Comparison of ENCODE assay signal across 21 mouse cellular contexts in genomic region chr15:78959537-78959936, GRCm38 (mm10). TPM values are rescaled to one million over a fixed set of nuclear protein-coding genes. Genes with fewer than 3 reads are reported as not detected.
DNase-seq lines count a peak whose midpoint lies in the region; ATAC-seq and TF ChIP-seq lines count a peak whose summit lies in the region.
"Had no signal": no experiment of that assay in that cellular context is flagged by ENCODE, and none has a peak within 500 bp of the region (broad histone marks: within the 10 kb centered on the region; RNA-seq: fewer than 3 reads in every experiment).

No protein-coding gene starts in this region.

- no peak for DNase-seq in gastrocnemius, adult 2 months
- no peak for DNase-seq in gastrocnemius, postnatal 36 days
- peak; percentile 55 for DNase-seq in ZHBTc4 (ENCODE audit: low read depth, low spot score)
- no peak for DNase-seq in hindbrain, embryonic 11.5 days (ENCODE audit: low spot score)
- no peak for DNase-seq in midbrain, embryonic 10.5 days (ENCODE audit: low spot score)
- DNase-seq: cerebellum, adult 11-12 months; cerebellum, adult 8-10 months; cerebellum, postnatal 10 days; cerebellum, postnatal 36 days; forebrain, postnatal 0 days; kidney, adult 18-20 months had no signal

- no peaks in the 10 kb centered on the region for H3K9me3 ChIP-seq in E14TG2a.4 (ENCODE audit: low read length)
- no peaks in the 10 kb centered on the region for H3K9me3 ChIP-seq in intestine, postnatal 0 days (ENCODE audit: control insufficient read depth)
- no peaks in the 10 kb centered on the region for H3K9me3 ChIP-seq in hindbrain, embryonic 11.5 days (ENCODE audit: control insufficient read depth, low read length)
- no peaks in the 10 kb centered on the region for H3K9me3 ChIP-seq in midbrain, embryonic 10.5 days (replicated peaks)
- H3K9me3 ChIP-seq: heart, embryonic 12.5 days; heart, embryonic 15.5 days; hindbrain, embryonic 10.5 days had no signal

- ATAC-seq in intestine, postnatal 0 days: peak; percentile 38
- ATAC-seq in hindbrain, embryonic 11.5 days (ENCODE audit: low FRiP score): no peak
- ATAC-seq in activated CD4-positive, CD25-positive, alpha-beta regulatory T cell, adult 4 months: no peak
- ATAC-seq: forebrain, embryonic 14.5 days; forebrain, postnatal 0 days; hindbrain, postnatal 0 days; inflammation-experienced regulatory T-cells, adult 6 months had no signal

- H3K4me3 ChIP-seq in gastrocnemius, adult 2 months: peak overlapping the region; percentile 15
- peak overlapping the region; percentile 17; the same call in 1 of the 2 replicates for H3K4me3 ChIP-seq in E14TG2a.4 (replicated peaks; ENCODE audit: low read length)
- no peak overlapping the region for H3K4me3 ChIP-seq in intestine, postnatal 0 days (ENCODE audit: low read depth, low read length)
- no peak overlapping the region for H3K4me3 ChIP-seq in hindbrain, embryonic 11.5 days (ENCODE audit: low read depth, low read length)
- no peak overlapping the region for H3K4me3 ChIP-seq in midbrain, embryonic 10.5 days
- H3K4me3 ChIP-seq: heart, embryonic 12.5 days; heart, embryonic 15.5 days; hindbrain, embryonic 10.5 days had no signal

- H3K9ac ChIP-seq in intestine, postnatal 0 days (ENCODE audit: low read depth, low read length): no peak overlapping the region; the same call in 1 of the 2 replicates
- H3K9ac ChIP-seq in hindbrain, embryonic 11.5 days (ENCODE audit: low read depth, low read length): no peak overlapping the region
- H3K9ac ChIP-seq: forebrain, postnatal 0 days; heart, embryonic 12.5 days; heart, embryonic 15.5 days; hindbrain, embryonic 14.5 days had no signal

- TF ChIP-seq CTCF in gastrocnemius, adult 2 months (IDR thresholded peaks at IDR 0.05): no peak
- no peak for TF ChIP-seq CTCF in E14TG2a.4 (conservative IDR thresholded peaks at IDR 0.05; ENCODE audit: low read length)
- no peak for TF ChIP-seq CTCF in intestine, postnatal 0 days (IDR thresholded peaks at IDR 0.05; ENCODE audit: low read depth)

- H3K27me3 ChIP-seq in E14TG2a.4 (ENCODE audit: insufficient read depth, low read length): peaks cover 16% of the 10 kb centered on the region
- H3K27me3 ChIP-seq in intestine, postnatal 0 days (replicated peaks; ENCODE audit: control insufficient read depth, insufficient read depth, low read length): no peaks in the 10 kb centered on the region
- no peaks in the 10 kb centered on the region for H3K27me3 ChIP-seq in hindbrain, embryonic 11.5 days (ENCODE audit: control insufficient read depth, insufficient read depth, low read length)
- no peaks in the 10 kb centered on the region for H3K27me3 ChIP-seq in midbrain, embryonic 10.5 days (ENCODE audit: low read depth, poor library complexity, severe bottlenecking)
- H3K27me3 ChIP-seq: heart, embryonic 15.5 days had no signal

- intact Hi-C loops in gastrocnemius, adult 2 months (cut with DNase I): loop anchor here (5.0 kb wide), 1 partner anchor 78 kb away; no protein-coding TSS in a partner anchor
- intact Hi-C loops in gastrocnemius, postnatal 36 days (cut with DNase I): no loop called here

- 61% methylated on average over 11 of the region's 11 CpGs for WGBS in intestine, postnatal 0 days
- WGBS in hindbrain, embryonic 11.5 days: 95% methylated on average over 11 of the region's 11 CpGs
- 93% methylated on average over 11 of the region's 11 CpGs for WGBS in midbrain, embryonic 10.5 days

- no peak overlapping the region for H3K4me2 ChIP-seq in intestine, postnatal 0 days (replicated peaks; ENCODE audit: low read depth)
- H3K4me2 ChIP-seq in hindbrain, embryonic 11.5 days (replicated peaks; ENCODE audit: low read depth, low read length): no peak overlapping the region
- H3K4me2 ChIP-seq: heart, embryonic 12.5 days; heart, embryonic 15.5 days; hindbrain, embryonic 14.5 days had no signal

- peaks cover 16% of the 10 kb centered on the region for H3K36me3 ChIP-seq in E14TG2a.4 (ENCODE audit: insufficient read depth, low read length)
- H3K36me3 ChIP-seq in intestine, postnatal 0 days (ENCODE audit: control insufficient read depth, insufficient read depth): no peaks in the 10 kb centered on the region
- H3K36me3 ChIP-seq in hindbrain, embryonic 11.5 days (ENCODE audit: control insufficient read depth, insufficient read depth, low read length): 0 out of 2 replicates have a peak, but pooled peaks cover 5% of the 10 kb centered on the region
- peaks cover 75% of the 10 kb centered on the region for H3K36me3 ChIP-seq in midbrain, embryonic 10.5 days
- H3K36me3 ChIP-seq: heart, embryonic 15.5 days had no signal

- H3K27ac ChIP-seq in gastrocnemius, adult 2 months: peak overlapping the region; percentile 68
- no peak overlapping the region for H3K27ac ChIP-seq in intestine, postnatal 0 days (ENCODE audit: low read depth, low read length)
- H3K27ac ChIP-seq in hindbrain, embryonic 11.5 days (ENCODE audit: low read depth, low read length): no peak overlapping the region
- H3K27ac ChIP-seq in midbrain, embryonic 10.5 days (replicated peaks): no peak overlapping the region
- H3K27ac ChIP-seq: heart, embryonic 15.5 days; hindbrain, embryonic 10.5 days; hindbrain, embryonic 14.5 days; hindbrain, postnatal 0 days had no signal

- H3K4me1 ChIP-seq in E14TG2a.4 (replicated peaks; ENCODE audit: low read depth, low read length): peaks cover 50% of the 10 kb centered on the region
- no peaks in the 10 kb centered on the region for H3K4me1 ChIP-seq in intestine, postnatal 0 days (replicated peaks; ENCODE audit: control insufficient read depth, insufficient read depth, low read length)
- no peaks in the 10 kb centered on the region for H3K4me1 ChIP-seq in hindbrain, embryonic 11.5 days (replicated peaks; ENCODE audit: control insufficient read depth, insufficient read depth, low read length)
- H3K4me1 ChIP-seq in midbrain, embryonic 10.5 days: peaks cover 15% of the 10 kb centered on the region

RNA-seq across cellular contexts. Expression of gene Triobp, which starts 12.0 kb away (rescaled TPM):
- 10 to 100 TPM; 33.2 to 36.6 TPM for total RNA-seq in gastrocnemius, adult 2 months (2021)
- 10 to 100 TPM; 35.6 to 42.3 TPM for total RNA-seq in gastrocnemius, postnatal 36 days (2021)
- polyA plus RNA-seq in intestine, postnatal 0 days (2015; fragmentation: Nextera tagmentation; extraction: Ambion mirVana): 35.2 and 39.4 TPM in 2 replicates
- 38.1 and 45.4 TPM in 2 replicates for polyA plus RNA-seq in hindbrain, embryonic 11.5 days (2014; fragmentation: Nextera tagmentation; extraction: Ambion mirVana)
- polyA plus RNA-seq in activated CD4-positive, CD25-positive, alpha-beta regulatory T cell, adult 4 months (2017; shearing (Covaris generic)): 10 to 100 TPM; 18.6 to 30.9 TPM
- polyA plus RNA-seq in midbrain, embryonic 10.5 days (2016; fragmentation: Nextera tagmentation; extraction: Ambion mirVana): 39.7 and 39.8 TPM in 2 replicates

RNA-seq across cellular contexts. Expression of gene Nol12, which starts 24.8 kb away (rescaled TPM):
- total RNA-seq in gastrocnemius, adult 2 months (2021): 10 to 100 TPM; 20.6 to 22.3 TPM
- total RNA-seq in gastrocnemius, postnatal 36 days (2021): 10 to 100 TPM; 22.1 to 22.6 TPM
- polyA plus RNA-seq in intestine, postnatal 0 days (2015; fragmentation: Nextera tagmentation; extraction: Ambion mirVana): 24.8 and 26.0 TPM in 2 replicates
- 61.1 and 64.4 TPM in 2 replicates for polyA plus RNA-seq in hindbrain, embryonic 11.5 days (2014; fragmentation: Nextera tagmentation; extraction: Ambion mirVana)
- 10 to 100 TPM; 44.5 to 46.9 TPM for polyA plus RNA-seq in activated CD4-positive, CD25-positive, alpha-beta regulatory T cell, adult 4 months (2017; shearing (Covaris generic))
- polyA plus RNA-seq in midbrain, embryonic 10.5 days (2016; fragmentation: Nextera tagmentation; extraction: Ambion mirVana): 62.7 and 71.2 TPM in 2 replicates

RNA-seq across cellular contexts. Expression of gene Lgals1, which starts 33.0 kb away (rescaled TPM):
- total RNA-seq in gastrocnemius, adult 2 months (2021): 100 to 1,000 TPM; 197 to 272 TPM
- total RNA-seq in gastrocnemius, postnatal 36 days (2021): 100 to 1,000 TPM; 188 to 289 TPM
- polyA plus RNA-seq in intestine, postnatal 0 days (2015; fragmentation: Nextera tagmentation; extraction: Ambion mirVana): 725 and 759 TPM in 2 replicates
- polyA plus RNA-seq in hindbrain, embryonic 11.5 days (2014; fragmentation: Nextera tagmentation; extraction: Ambion mirVana): 390 and 438 TPM in 2 replicates
- polyA plus RNA-seq in activated CD4-positive, CD25-positive, alpha-beta regulatory T cell, adult 4 months (2017; shearing (Covaris generic)): 1,000 to 10,000 TPM in 1 of 2 experiments, 100 to 1,000 TPM in 1; 804 to 1,171 TPM
- 341 and 392 TPM in 2 replicates for polyA plus RNA-seq in midbrain, embryonic 10.5 days (2016; fragmentation: Nextera tagmentation; extraction: Ambion mirVana)

RNA-seq across cellular contexts. Expression of gene Pdxp, which starts 45.8 kb away (rescaled TPM):
- 1 to 10 TPM; 1.1 to 1.4 TPM for total RNA-seq in gastrocnemius, adult 2 months (2021)
- 1 to 10 TPM; 1.9 to 2.0 TPM for total RNA-seq in gastrocnemius, postnatal 36 days (2021)
- polyA plus RNA-seq in intestine, postnatal 0 days (2015; fragmentation: Nextera tagmentation; extraction: Ambion mirVana): 3.3 and 4.2 TPM in 2 replicates
- polyA plus RNA-seq in hindbrain, embryonic 11.5 days (2014; fragmentation: Nextera tagmentation; extraction: Ambion mirVana): 34.8 and 35.2 TPM in 2 replicates
- polyA plus RNA-seq in activated CD4-positive, CD25-positive, alpha-beta regulatory T cell, adult 4 months (2017; shearing (Covaris generic)): 1 to 10 TPM; 2.5 TPM
- 27.3 and 29.8 TPM in 2 replicates for polyA plus RNA-seq in midbrain, embryonic 10.5 days (2016; fragmentation: Nextera tagmentation; extraction: Ambion mirVana)

RNA-seq across cellular contexts. Expression of gene Sh3bp1, which starts 60.0 kb away (rescaled TPM):
- total RNA-seq in gastrocnemius, adult 2 months (2021): 1 to 10 TPM; 1.4 to 2.0 TPM
- total RNA-seq in gastrocnemius, postnatal 36 days (2021): 1 to 10 TPM; 2.0 to 2.1 TPM
- 7.2 and 7.6 TPM in 2 replicates for polyA plus RNA-seq in intestine, postnatal 0 days (2015; fragmentation: Nextera tagmentation; extraction: Ambion mirVana)
- 11.8 and 12.4 TPM in 2 replicates for polyA plus RNA-seq in hindbrain, embryonic 11.5 days (2014; fragmentation: Nextera tagmentation; extraction: Ambion mirVana)
- polyA plus RNA-seq in activated CD4-positive, CD25-positive, alpha-beta regulatory T cell, adult 4 months (2017; shearing (Covaris generic)): 10 to 100 TPM; 43.8 to 75.5 TPM
- 16.5 and 18.7 TPM in 2 replicates for polyA plus RNA-seq in midbrain, embryonic 10.5 days (2016; fragmentation: Nextera tagmentation; extraction: Ambion mirVana)

Comparison
In these comparisons a context has a peak if more than half of its experiments do, and no peak if none do; other contexts are left out.
1. H3K4me3 ChIP-seq: peak in gastrocnemius, adult 2 months (single experiment) and E14TG2a.4 (single experiment); none in intestine, postnatal 0 days (single experiment), hindbrain, embryonic 11.5 days (single experiment) and midbrain, embryonic 10.5 days (single experiment).